Mouse (Mus musculus) T-helper 17 cell (primary cell): ENCODE results near the gene Rtf1.

ENCODE experiments used
- in situ Hi-C, 2 experiments: fragments of 300-600 bp; cut with MboI, MseI; formaldehyde crosslinking; loops; 1 replicate in 1 of 2; 2 replicates in 1 of 2; pipeline ENCODE4 v1.15.1; 2025; ENCODE audit warnings: high pct_unique_total_duplicates in 2 of 2

The Rtf1 gene

DNA sequence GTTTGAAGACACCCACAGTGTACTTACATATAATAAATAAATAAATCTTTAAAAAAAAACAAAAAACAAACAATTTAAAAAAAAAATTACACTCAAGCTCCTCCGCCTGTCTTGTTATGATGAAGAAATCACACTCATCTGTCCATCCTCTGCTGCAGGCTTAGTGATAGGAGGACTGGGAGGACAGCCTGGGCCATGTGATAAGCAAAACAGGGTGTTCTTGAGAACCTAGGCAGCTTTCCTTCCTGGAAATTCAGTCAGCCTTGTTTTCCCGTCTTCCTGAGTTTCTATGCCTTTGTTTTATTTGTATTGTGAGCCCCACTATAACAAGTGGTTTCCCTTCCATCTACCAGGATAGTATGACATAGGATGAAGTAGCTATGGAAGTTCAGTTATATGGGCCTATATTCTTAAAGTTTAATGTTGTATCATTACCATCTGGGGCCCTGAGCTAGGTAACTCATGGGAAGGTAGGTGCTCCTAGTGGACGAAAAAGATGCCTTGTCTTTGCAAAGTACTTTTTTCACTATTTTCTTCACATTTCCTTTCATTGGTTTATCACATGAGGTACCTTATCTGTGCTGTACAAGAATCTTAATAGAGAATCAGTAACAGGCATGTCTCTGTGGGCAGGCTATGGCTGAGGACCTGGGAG lies 53.0 kb downstream of the Rtf1 start:
- in situ Hi-C loops = loop anchor here in 1 of 2 experiments (5.0 to 25.0 kb wide), 2 partner anchors 86 to 1634 kb away; partner anchors contain the start of genes Ckmt1 and Ppip5k1

DNA sequence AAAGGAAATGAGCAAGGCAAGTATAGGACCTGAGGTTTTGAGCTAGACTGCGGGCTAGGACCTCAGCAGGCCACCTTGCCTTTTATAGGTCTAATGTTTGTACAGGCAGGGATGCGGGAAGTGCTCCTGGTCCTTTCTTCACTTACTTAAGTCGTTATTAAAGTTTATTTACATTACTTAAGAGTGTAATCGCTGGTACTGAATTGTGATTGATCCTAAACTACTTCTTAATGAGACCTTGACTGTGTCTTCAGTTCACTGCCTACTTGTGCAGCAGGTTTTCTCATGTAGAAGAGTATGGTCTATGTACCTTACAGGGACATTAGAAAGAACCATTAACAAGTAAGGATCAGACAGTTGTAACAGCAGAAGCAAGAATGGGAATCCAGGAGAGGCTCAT lies 55.9 kb downstream of the Rtf1 start:
- in situ Hi-C loops = loop anchor here in 1 of 2 experiments (25.0 kb wide), 1 partner anchor 1632 kb away; the partner anchor contains the start of genes Ckmt1 and Ppip5k1

DNA sequence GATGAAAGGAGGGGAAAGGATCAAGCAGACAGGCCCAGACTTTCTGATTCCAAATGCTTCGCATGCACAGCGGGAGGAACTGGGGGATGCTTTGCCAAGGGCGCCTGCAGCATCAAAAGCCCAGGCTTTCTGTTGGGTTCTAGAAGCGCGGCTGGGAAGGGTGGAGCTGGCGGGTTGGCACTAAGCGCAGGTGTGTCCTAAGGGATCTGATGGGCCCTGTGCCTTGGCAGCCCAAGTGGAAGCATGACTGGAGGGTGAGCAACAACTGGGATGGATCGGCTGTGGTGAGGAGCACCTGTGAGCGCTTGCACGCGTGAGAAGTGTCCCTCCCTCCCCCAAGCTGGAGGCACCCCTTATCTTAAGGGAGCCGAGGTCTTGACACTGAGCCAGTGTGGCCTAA lies 62.3 kb downstream of the Rtf1 start:
- in situ Hi-C loops = loop anchor here in 1 of 2 experiments (25.0 kb wide), 1 partner anchor 1625 kb away; the partner anchor contains the start of genes Ckmt1 and Ppip5k1

DNA sequence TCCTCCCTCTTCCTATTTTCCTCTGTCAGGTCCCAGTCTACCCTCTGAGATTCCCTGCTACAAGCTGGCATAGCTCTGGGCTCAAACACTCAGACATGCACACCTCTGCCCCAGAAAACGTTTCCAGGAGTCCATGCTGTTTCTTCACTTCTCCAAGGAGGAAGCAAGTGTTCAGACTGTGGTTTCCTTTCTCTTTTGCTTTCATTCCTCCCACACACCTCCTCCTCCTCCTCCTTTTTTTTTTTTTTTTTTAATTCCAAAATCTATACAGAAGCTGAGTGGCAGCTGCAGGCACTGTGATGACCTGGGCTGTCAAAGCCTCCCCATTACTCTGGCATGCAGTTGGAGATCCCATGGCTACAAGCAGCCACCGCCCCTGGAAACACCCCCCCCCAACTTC lies 65.7 kb downstream of the Rtf1 start:
- in situ Hi-C loops = loop anchor here in 1 of 2 experiments (25.0 kb wide), 1 partner anchor 1622 kb away; the partner anchor contains the start of genes Ckmt1 and Ppip5k1

DNA sequence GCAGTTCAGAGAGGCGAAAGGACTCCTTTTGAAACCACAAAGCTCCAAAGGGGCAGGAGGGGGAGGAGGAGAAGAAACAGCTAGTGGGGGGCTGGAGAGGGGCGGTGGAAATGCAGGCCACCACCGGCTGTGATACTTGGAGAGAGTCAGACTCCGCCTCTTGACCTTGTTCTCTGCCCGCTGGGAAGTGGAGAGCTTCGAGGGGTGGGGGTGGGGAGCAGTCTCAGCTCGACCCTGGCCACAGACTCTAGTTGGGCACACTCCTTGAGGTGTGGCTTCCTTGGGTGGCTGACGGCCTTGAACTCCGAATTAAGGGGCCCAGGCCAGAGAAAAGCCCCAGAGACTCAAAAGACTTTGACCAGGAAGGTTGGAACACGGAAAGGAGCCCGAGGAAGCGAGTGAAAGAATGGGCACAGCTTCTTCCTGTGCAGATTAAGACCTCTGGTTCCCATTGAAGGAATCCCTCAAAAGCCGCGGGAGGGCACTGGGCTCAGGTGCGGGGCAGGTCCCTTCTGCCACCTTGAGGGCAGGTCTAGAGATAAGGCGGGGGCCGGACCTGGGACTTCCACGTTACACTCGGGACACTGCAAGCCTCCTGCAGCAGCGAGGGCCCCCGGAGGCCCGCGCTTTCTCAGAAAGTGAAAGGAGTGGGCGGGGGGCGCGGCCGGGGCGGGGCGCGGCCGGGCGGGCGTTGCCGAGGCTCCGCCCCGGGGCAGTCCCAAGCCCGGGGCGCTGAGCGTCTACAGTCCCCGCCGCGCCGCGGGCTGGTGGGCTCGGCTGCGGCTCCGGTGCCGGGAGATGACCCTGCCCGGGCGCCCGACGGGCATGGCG lies 66.9 kb downstream of the Rtf1 start, which contains the start of gene Itpka:
TSS of gene Itpka (plus strand) at position 757 of the 831 bp plus-strand sequence.
- in situ Hi-C loops = loop anchor here in 1 of 2 experiments (25.0 kb wide), 1 partner anchor 1621 kb away; the partner anchor contains the start of genes Ckmt1 and Ppip5k1

DNA sequence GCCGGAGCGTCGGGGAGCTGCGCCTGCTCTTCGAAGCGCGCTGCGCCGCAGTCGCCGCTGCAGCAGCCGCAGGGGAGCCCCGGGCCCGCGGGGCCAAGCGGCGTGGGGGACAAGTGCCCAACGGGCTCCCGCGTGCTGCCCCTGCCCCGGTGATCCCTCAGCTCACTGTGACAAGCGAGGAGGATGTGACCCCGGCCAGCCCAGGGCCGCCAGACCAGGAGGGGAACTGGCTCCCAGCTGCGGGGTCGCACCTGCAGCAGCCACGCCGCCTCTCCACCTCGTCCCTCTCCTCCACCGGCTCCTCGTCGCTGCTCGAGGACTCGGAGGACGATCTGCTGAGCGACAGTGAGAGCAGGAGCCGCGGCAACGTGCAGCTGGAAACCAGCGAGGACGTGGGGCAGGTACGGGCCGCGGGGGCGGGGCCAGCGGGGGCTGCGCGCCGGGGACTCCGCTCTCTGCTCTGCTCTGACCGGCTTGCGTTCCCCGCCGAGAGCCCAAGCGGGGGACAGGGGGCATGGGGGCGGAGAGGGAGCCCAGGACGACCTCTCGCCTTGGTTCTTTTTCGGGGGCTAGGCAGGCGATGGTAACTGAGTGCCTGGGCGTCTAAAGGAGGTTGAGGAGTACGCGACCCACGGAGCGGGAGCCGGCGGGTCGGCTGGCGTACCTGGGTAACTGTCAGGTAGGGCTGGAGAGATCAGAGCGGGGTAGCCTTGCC lies 67.8 kb downstream of the Rtf1 start:
- in situ Hi-C loops = loop anchor here in 1 of 2 experiments (25.0 kb wide), 1 partner anchor 1620 kb away; the partner anchor contains the start of genes Ckmt1 and Ppip5k1

DNA sequence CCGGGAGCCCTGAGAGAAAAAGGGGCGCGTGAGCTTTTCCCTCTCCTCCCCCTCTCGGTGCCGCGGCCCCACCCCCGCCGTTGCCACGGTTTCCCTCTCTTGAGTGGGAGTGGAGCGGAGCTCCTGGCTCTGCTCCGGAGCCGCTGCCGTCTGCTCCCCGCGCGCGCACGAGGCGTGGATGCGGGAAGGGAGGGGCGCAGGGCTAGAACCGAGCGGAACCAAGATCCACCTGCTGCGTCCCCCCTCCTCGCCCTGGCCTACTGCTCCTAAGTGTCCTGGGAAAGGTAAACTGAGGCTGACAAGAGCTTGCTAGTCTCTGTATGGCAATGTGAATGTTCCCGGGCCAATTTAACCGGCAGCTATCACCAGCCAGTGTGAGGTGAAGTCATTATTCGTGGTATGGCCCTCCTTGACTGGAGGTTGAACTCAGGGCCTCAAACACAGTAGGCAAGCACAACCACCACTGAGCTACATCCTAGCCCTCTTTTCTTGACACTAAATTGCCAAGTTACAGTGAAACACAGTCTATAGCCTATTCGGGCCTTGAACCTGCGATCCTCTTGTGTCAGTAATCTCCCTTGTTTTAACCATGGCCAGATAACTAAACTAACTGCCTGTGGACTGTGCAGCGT lies 68.4 kb downstream of the Rtf1 start:
- in situ Hi-C loops = loop anchor here in 1 of 2 experiments (25.0 kb wide), 1 partner anchor 1619 kb away; the partner anchor contains the start of genes Ckmt1 and Ppip5k1

DNA sequence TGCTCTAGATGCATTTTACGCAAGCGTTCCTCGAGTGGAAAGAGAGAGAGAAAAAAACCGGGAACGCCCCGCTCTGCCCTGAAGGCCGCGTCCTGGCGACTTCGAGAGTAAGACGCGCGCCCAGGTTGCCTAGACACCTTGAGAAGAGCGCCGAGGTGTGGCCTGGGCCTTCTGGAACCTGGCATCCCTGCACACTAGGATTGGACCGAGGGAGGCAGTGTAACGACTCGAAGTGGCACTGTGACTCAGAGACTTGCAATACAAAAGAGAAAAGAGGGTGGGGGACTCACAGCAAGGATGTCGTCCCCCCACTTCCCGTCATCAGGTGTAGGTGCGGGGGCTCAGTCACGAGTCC lies 68.9 kb downstream of the Rtf1 start:
- in situ Hi-C loops = loop anchor here in 1 of 2 experiments (25.0 kb wide), 1 partner anchor 1619 kb away; the partner anchor contains the start of genes Ckmt1 and Ppip5k1

DNA sequence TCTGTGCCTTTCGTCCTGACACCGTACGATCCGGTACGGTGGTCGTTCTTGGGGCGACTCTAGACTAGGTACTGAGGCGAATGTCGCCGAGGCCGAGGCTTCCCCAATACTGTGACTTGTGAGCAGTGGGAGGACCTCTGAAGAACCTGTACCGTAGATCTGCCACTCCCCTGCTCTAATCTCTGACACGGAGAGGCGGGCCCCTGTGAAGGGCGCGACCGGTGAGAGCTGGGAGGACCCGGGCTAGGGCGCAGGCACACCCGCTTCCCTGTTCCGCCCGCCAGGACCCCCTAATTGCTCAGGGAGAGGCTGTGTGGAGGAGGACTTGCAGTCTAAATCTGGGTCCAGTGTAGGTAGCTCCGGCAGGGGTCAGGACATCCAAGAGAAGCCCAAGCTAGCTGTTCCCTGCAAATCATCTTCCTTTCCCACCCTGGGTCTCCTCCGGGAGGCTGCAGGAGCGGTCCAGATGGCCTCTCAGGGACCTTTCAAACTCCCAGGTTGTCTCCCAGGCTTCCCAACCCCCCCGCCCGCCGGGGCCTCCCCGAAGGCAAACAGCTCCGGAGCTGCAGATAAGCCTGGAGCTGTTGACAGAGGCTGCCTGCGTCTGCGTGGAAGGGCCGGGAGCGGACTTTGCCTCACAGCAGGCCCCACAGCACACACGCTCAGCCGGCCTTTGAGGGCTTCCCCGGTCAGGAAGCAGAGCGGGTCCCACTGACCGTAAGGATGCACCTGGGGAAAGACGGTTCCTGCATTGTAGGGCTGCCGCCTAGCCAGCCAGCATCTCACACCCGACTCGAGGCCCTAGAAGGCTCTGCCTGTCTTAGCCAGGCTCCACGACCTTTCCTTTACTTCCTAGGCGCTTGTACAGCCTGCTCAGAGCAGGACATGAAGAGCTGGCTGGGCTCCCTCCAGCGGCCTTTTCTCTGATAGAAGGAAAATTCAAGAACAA lies 69.6 kb downstream of the Rtf1 start:
- in situ Hi-C loops = loop anchor here in 1 of 2 experiments (25.0 kb wide), 1 partner anchor 1618 kb away; the partner anchor contains the start of genes Ckmt1 and Ppip5k1

DNA sequence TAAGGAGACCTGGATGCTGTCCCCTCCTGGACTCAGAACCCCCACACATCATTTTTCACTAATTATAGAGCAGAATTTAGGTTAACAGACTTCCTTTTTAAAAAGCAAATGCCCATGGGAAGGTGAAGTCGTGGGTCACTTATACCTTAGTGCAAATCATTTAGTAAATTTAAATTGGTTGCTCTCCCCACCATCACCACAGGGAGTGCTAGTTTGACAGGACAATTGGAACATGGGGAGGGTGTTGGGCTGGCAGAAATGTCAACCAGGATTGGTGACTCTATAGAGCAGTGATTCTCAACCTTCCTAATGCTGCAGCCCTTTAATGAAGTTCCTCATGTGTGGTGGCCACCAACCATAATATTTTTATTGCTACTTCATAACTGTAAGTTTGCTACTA lies 70.4 kb downstream of the Rtf1 start:
- in situ Hi-C loops = loop anchor here in 1 of 2 experiments (25.0 kb wide), 1 partner anchor 1617 kb away; the partner anchor contains the start of genes Ckmt1 and Ppip5k1

DNA sequence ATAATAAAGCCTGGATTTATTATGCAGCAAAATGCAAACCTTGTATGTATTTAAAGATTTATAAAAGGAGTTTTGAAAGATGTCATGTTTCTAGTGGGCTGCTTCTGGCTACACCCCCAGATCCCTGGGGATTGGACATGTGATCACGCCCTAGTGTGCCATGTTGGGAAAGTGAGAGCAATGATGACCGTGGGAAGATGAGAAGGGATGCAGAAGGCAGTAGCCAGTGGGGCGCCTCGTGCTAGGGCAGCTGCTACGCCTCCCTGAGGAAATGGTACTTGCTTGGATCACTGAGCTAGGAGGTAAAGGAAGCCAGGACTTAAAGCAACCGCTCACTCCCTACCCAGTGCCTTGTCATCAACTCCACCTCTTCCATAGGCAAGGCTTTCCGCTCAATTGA lies 72.7 kb downstream of the Rtf1 start:
- in situ Hi-C loops = loop anchor here in 1 of 2 experiments (25.0 kb wide), 1 partner anchor 1615 kb away; the partner anchor contains the start of genes Ckmt1 and Ppip5k1

DNA sequence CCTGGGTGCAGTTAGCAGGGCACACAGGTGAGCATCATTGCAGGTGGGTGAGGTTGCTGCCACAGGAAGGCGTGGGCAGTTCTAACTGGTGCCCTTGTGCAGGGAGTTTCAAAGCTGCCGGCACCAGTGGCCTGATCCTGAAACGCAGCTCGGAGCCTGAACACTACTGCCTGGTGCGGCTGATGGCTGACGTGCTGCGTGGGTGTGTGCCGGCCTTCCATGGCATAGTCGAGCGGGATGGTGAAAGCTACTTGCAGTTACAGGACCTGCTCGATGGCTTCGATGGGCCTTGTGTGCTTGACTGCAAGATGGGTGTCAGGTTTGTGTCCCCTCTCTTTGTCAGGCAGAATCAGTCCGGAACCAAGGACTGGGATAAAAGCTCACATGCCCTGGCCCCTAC lies 74.4 kb downstream of the Rtf1 start:
- in situ Hi-C loops = loop anchor here in 1 of 2 experiments (25.0 kb wide), 1 partner anchor 1613 kb away; the partner anchor contains the start of genes Ckmt1 and Ppip5k1

DNA sequence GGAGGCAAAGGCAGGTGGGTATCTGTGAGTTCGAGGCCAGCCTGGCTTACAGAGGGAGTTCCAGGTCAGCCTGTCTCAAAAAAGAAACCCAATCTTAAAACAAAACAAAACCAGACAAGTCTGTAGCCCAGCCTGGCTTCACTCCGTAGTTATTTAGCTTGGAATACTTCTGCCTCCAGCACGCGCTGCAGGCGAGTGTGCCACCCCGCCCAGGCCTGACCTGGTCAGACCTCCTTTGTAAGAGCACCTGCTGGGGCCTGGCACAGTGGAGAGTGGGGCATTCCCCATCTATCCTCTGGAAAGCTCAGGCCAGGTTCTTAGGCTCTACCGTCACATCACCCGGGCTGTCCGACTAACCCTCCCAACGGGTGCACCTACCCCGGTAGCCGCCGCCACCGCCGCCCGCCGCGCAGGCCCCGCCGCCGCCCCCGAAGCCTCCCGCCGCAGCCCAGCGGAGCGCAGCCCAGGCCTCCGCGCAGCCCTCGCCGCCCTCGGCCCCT lies 82.8 kb downstream of the Rtf1 start:
- in situ Hi-C loops = no loop called here

DNA sequence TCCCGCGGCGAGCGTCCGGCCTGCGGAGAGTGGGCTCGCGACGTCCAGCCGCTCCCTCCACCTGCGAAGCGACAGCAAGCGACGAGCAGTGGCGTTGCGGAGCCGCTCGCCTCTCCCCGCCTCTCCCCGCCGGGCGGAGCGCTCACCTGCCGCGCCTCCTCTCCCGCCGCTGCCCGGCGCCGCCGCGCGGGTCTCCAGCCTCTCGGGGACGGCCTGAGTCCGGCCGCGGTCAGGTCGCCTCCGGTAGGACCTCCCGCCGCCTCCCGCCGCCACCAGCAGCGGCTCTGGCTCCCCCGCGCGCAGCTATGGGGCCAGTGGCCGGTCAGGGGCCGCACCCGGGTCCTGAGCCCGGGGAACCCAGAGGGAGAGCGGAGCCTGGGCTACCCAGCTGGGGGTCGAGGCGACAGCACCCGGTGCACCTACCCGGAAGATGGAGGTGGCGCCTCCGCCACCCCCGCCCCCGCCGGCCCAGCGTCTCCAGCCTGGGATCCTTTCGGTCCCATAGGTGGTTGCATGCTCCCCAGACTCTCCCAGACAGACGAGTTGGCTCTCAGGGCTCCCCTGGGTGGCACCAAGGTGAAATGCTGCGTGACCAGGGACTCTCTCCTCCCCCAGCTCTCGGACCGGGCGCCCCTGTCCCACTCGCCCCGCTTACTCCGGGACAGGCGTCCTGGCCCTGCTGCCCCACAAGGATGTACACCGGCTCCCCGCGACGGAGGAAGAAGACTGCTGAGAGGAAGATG lies 83.4 kb downstream of the Rtf1 start:
- in situ Hi-C loops = no loop called here

DNA sequence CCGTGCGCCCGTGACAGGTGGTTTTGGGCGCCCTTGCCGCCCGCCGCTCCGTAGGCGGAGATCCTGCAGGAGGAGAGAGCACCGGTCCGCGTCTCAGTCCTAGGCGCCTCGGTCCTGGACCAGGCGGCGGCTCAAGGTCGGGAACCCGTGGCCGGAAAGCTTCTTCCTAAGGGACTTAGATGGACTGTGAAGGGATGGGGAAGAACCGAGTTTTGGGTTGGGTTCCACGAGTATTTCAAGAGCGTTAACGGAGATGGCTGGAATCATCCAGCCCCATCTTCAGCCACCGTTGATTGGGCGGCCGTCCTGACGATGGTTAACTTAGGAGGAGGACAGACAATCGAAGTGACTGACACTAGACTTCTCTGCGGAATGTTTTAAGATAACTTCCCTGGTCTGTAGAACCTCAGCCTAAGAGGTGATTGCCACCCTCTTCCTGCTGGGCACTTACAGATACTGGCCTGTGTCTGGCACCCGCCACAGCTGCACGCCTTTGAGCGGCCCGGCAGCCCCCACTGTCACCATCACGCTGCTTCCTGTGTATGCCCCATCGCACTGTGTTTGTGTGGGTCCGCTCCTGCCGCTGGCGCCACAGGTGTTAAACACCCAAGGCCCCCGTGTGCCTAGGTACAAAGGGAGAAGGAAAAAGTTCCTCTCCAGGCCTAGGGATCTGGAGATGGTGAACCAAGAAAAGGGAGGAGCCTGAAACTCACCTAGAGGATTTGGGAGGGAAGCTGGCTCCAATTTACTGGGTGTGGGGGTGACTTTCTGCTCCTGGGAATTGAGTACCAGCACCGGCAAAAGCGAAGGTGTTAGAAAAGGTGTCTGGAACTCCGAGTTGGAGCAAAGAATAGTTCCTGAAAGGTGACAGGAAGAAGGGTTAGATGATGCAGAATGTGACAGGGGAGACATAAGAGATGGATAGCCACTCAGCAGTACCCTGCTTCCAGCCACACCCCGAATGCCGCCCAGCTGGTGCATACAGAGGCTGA lies 84.3 kb downstream of the Rtf1 start:
- in situ Hi-C loops = no loop called here

DNA sequence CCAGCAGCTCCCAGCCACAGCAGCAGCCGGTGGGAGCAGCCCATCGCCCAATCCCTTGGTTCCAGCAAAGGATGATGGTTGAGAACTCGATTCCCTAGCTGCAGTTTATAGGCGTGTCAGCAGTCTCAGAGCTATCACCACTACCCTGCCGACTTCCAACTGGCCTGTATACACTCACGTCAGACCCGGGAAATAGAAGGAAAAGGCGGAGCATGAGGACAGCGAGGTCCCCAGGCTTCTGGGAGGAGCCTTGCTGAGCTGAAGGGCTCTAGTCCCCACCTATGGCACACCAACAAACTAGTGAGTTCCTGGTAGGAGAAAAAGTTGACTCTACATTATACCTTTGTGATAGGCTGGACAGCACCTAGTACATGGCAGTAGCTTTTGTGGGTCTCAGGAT lies 85.4 kb downstream of the Rtf1 start, which contains the start of gene Ltk:
TSS of gene Ltk (minus strand) at position 181 of the 400 bp plus-strand sequence.
- in situ Hi-C loops = no loop called here

DNA sequence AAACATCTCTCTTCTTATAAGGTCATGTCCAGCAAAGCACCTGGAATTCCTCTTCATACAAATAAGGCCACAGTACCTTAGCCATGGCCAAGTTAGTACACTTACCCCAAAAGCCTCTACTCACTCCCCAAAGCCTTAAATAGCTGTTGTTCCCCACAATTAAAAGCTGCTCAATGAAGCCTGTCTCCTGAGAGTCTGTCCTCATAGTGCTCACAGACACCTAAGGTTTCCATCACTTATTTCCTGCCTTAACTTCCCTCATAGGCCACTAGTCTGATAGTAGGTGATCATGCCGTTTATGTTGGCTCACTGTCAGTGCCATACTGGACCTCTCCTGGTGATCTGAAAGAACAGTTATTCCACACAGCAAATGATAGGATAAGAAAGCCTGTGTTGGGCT lies 87.4 kb downstream of the Rtf1 start:
- in situ Hi-C loops = no loop called here
